Mouse (Mus musculus) hindbrain, embryonic 10.5 days (tissue): ENCODE measurements at regions not wholly inside any gene's neighbourhood (a gene's known extent, or its start where the extent isn't known, plus 50 kb on each side); places are given as distances from the start of the nearest gene placed in this dataset.
A peak's percentile ranks its signal among the peaks of the same experiment; 100 is the strongest.

ENCODE experiments used
- DNase-seq: peaks from one replicate; pipeline ENCODE4 v3.0.0-alpha.2; 2017; ENCODE audit warnings: low spot score
- H3K27ac ChIP-seq: fragments of 300-500 bp; sonication (generic); 2 replicates; pipeline ENCODE4 v1.5.1; 2016; ENCODE audit warnings: mild to moderate bottlenecking, moderate library complexity
- H3K27me3 ChIP-seq: fragments of 300-500 bp; sonication (generic); 2 replicates; pipeline ENCODE4 v1.6.1; 2016; ENCODE audit warnings: mild to moderate bottlenecking; ENCODE audit not compliant: poor library complexity, insufficient read depth, severe bottlenecking
- H3K36me3 ChIP-seq: fragments of 300-500 bp; sonication (generic); 2 replicates; pipeline ENCODE4 v1.6.1; 2016; ENCODE audit warnings: mild to moderate bottlenecking, moderate library complexity
- H3K4me1 ChIP-seq: fragments of 300-500 bp; sonication (generic); replicated peaks from 2 replicates; pipeline ENCODE4 v1.6.1; 2016; ENCODE audit warnings: mild to moderate bottlenecking
- H3K4me3 ChIP-seq: fragments of 300-500 bp; sonication (generic); 2 replicates; pipeline ENCODE4 v1.5.1; 2016; ENCODE audit warnings: mild to moderate bottlenecking, moderate library complexity
- H3K9me3 ChIP-seq: fragments of 300-500 bp; sonication (generic); 2 replicates; pipeline ENCODE4 v1.6.1; 2016; ENCODE audit warnings: mild to moderate bottlenecking, moderate library complexity
- WGBS: fragments of 180-500 bp; shearing (Covaris S2); methylation state at CpG from one replicate; pipeline ENCODE4 v1.1.7; 2016; 5-methylcytosine and 5-hydroxymethylcytosine counted together

- Histone ChIP-seq H3K9me3 (no peaks in the 10 kb centered on the region), H3K36me3 (no peaks in the 10 kb centered on the region), H3K4me3 (no peak overlapping the region), H3K4me1 (no peaks in the 10 kb centered on the region), H3K27ac (no peak overlapping the region), H3K27me3 (no peaks in the 10 kb centered on the region)
- peak; percentile 45 for DNase-seq
- WGBS = 68% methylated on average over 4 of the region's 4 CpGs
Measured at GRCm38 (mm10) chr1:35017471-35017870, 167.7 kb downstream of the Plekhb2 start.

- DNase-seq = peak; percentile 5
- 58% methylated on average over 4 of the region's 4 CpGs for WGBS
Measured at GRCm38 (mm10) chr1:35032619-35033018, 182.8 kb downstream of the Plekhb2 start.

GRCm38 (mm10) chr1:35072811-35073210 lies 223.0 kb downstream of the Plekhb2 start:
- Histone ChIP-seq H3K36me3 (no peaks in the 10 kb centered on the region), H3K9me3 (no peaks in the 10 kb centered on the region), H3K27ac (no peak overlapping the region), H3K4me1 (no peaks in the 10 kb centered on the region), H3K27me3 (no peaks in the 10 kb centered on the region), H3K4me3 (no peak overlapping the region)
- DNase-seq = no peak
- WGBS = 91% methylated on average over 1 of the region's 1 CpGs

More at GRCm38 (mm10) chr1:35032619-35033018, 182.8 kb downstream of the Plekhb2 start:
- no peaks in the 10 kb centered on the region for H3K4me1 ChIP-seq
- no peaks in the 10 kb centered on the region for H3K27me3 ChIP-seq
- H3K36me3 ChIP-seq = no peaks in the 10 kb centered on the region
- no peak overlapping the region for H3K4me3 ChIP-seq
- no peaks in the 10 kb centered on the region for H3K9me3 ChIP-seq
- no peak overlapping the region for H3K27ac ChIP-seq

- no peak overlapping the region for H3K4me3 ChIP-seq
- DNase-seq = no peak
- H3K4me1 ChIP-seq = no peaks in the 10 kb centered on the region
- no peaks in the 10 kb centered on the region for H3K27me3 ChIP-seq
- no peaks in the 10 kb centered on the region for H3K36me3 ChIP-seq
- no peaks in the 10 kb centered on the region for H3K9me3 ChIP-seq
- H3K27ac ChIP-seq = no peak overlapping the region
- WGBS = 64% methylated on average over 1 of the region's 1 CpGs
Measured at GRCm38 (mm10) chr1:35094873-35095272, 245.1 kb downstream of the Plekhb2 start.

GRCm38 (mm10) chr1:35095785-35096184 lies 246.0 kb downstream of the Plekhb2 start:
- peak; percentile 4 for DNase-seq

GRCm38 (mm10) chr1:35106665-35107064 lies 256.9 kb downstream of the Plekhb2 start:
- Histone ChIP-seq H3K27ac (no peak overlapping the region), H3K36me3 (no peaks in the 10 kb centered on the region), H3K4me3 (no peak overlapping the region), H3K27me3 (no peaks in the 10 kb centered on the region), H3K4me1 (no peaks in the 10 kb centered on the region), H3K9me3 (no peaks in the 10 kb centered on the region; the same call in 1 of the 2 replicates)
- no peak for DNase-seq
- WGBS = 81% methylated on average over 1 of the region's 1 CpGs

More at GRCm38 (mm10) chr1:35095785-35096184, 246.0 kb downstream of the Plekhb2 start:
- H3K9me3 ChIP-seq = no peaks in the 10 kb centered on the region
- H3K27ac ChIP-seq = no peak overlapping the region
- WGBS = 62% methylated on average over 2 of the region's 2 CpGs
- H3K27me3 ChIP-seq = no peaks in the 10 kb centered on the region
- no peak overlapping the region for H3K4me3 ChIP-seq
- H3K4me1 ChIP-seq = no peaks in the 10 kb centered on the region
- no peaks in the 10 kb centered on the region for H3K36me3 ChIP-seq

GRCm38 (mm10) chr1:35109801-35110200 lies 260.0 kb downstream of the Plekhb2 start:
- Histone ChIP-seq H3K4me3 (no peak overlapping the region), H3K27ac (no peak overlapping the region), H3K4me1 (no peaks in the 10 kb centered on the region), H3K36me3 (no peaks in the 10 kb centered on the region), H3K9me3 (peaks cover under 1% of the 10 kb centered on the region), H3K27me3 (no peaks in the 10 kb centered on the region)
- WGBS = 63% methylated on average over 1 of the region's 1 CpGs
- no peak for DNase-seq

- H3K4me3 ChIP-seq = no peak overlapping the region
- H3K9me3 ChIP-seq = peaks cover 37% of the 10 kb centered on the region
- H3K36me3 ChIP-seq = no peaks in the 10 kb centered on the region
- H3K27me3 ChIP-seq = no peaks in the 10 kb centered on the region
- DNase-seq = no peak
- no peaks in the 10 kb centered on the region for H3K4me1 ChIP-seq
- no peak overlapping the region for H3K27ac ChIP-seq
Measured at GRCm38 (mm10) chr1:35115521-35115920, 265.7 kb downstream of the Plekhb2 start.

- Histone ChIP-seq H3K27me3 (no peaks in the 10 kb centered on the region), H3K4me1 (no peaks in the 10 kb centered on the region), H3K4me3 (no peak overlapping the region), H3K27ac (no peak overlapping the region), H3K36me3 (no peaks in the 10 kb centered on the region), H3K9me3 (0 out of 2 replicates have a peak, but pooled peaks cover 3% of the 10 kb centered on the region)
- DNase-seq = no peak
- 85% methylated on average over 3 of the region's 3 CpGs for WGBS
Measured at GRCm38 (mm10) chr1:35137907-35138306, 288.1 kb downstream of the Plekhb2 start.

- H3K9me3 ChIP-seq = no peaks in the 10 kb centered on the region
Measured at GRCm38 (mm10) chr1:35149036-35149435, 299.3 kb downstream of the Plekhb2 start.

GRCm38 (mm10) chr1:35162506-35162905 lies 312.7 kb downstream of the Plekhb2 start:
- H3K36me3 ChIP-seq = no peaks in the 10 kb centered on the region
- no peak for DNase-seq
- no peak overlapping the region for H3K4me3 ChIP-seq
- no peak overlapping the region for H3K27ac ChIP-seq
- H3K27me3 ChIP-seq = no peaks in the 10 kb centered on the region
- H3K9me3 ChIP-seq = no peaks in the 10 kb centered on the region
- H3K4me1 ChIP-seq = no peaks in the 10 kb centered on the region

More at GRCm38 (mm10) chr1:35149036-35149435, 299.3 kb downstream of the Plekhb2 start:
- no peaks in the 10 kb centered on the region for H3K4me1 ChIP-seq
- no peak for DNase-seq
- H3K27ac ChIP-seq = no peak overlapping the region
- no peaks in the 10 kb centered on the region for H3K27me3 ChIP-seq
- no peak overlapping the region for H3K4me3 ChIP-seq
- H3K36me3 ChIP-seq = no peaks in the 10 kb centered on the region

GRCm38 (mm10) chr1:35200656-35201055 lies 350.9 kb downstream of the Plekhb2 start:
- H3K27ac ChIP-seq = no peak overlapping the region
- no peak for DNase-seq
- H3K36me3 ChIP-seq = no peaks in the 10 kb centered on the region
- 87% methylated on average over 2 of the region's 2 CpGs for WGBS
- no peaks in the 10 kb centered on the region for H3K27me3 ChIP-seq
- H3K4me3 ChIP-seq = no peak overlapping the region
- H3K4me1 ChIP-seq = no peaks in the 10 kb centered on the region
- H3K9me3 ChIP-seq = no peaks in the 10 kb centered on the region

- DNase-seq = no peak
- Histone ChIP-seq H3K4me1 (no peaks in the 10 kb centered on the region), H3K9me3 (no peaks in the 10 kb centered on the region), H3K27ac (no peak overlapping the region), H3K4me3 (no peak overlapping the region), H3K36me3 (no peaks in the 10 kb centered on the region), H3K27me3 (no peaks in the 10 kb centered on the region)
- 80% methylated on average over 7 of the region's 7 CpGs for WGBS
Measured at GRCm38 (mm10) chr1:35201083-35201879, 351.5 kb downstream of the Plekhb2 start.

- H3K4me1 ChIP-seq = no peaks in the 10 kb centered on the region
- H3K27ac ChIP-seq = no peak overlapping the region
- WGBS = 88% methylated on average over 1 of the region's 1 CpGs
- DNase-seq = no peak
- no peaks in the 10 kb centered on the region for H3K36me3 ChIP-seq
- H3K9me3 ChIP-seq = no peaks in the 10 kb centered on the region
- no peak overlapping the region for H3K4me3 ChIP-seq
- H3K27me3 ChIP-seq = no peaks in the 10 kb centered on the region
Measured at GRCm38 (mm10) chr1:35201880-35202220, 352.1 kb downstream of the Plekhb2 start.
